Mouse (Mus musculus) c-Kit-negative CD71-positive TER-119-positive erythroid progenitor cells, embryonic 14.5 days (primary cell): ENCODE results near the gene Ppp1r26.
"Not testable (repeated sequence)": the region's sequence is repeated elsewhere in the genome, so short reads cannot be mapped to it uniquely, and the experiment has no call there.

Source experiments
- DNase-seq: peaks from one replicate; pipeline ENCODE4 v3.0.0-alpha.2; 2013; ENCODE audit warnings: low read depth, low spot score

Gene Ppp1r26

DNA sequence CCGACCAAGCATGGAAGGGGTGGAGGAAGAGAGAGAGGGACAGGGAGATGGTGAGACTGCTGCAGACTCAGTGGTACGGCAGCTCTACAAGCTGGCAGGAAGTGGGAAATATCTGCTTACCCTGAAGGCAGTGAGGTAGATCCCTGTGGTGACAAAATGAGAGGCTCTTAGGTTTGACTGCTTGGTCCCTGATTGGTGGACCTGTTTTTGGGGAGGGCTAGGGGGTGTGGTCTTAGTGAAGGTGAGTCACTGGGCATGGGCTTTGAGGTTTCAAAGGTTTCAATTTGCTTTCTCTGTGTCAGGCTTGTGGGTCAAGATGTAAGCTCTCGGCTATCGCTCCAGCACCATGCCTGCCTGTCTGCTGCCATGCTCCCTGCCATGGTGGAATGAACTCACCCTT lies 1.5 kb upstream of the Ppp1r26 start:
- DNase-seq = no peak

DNA sequence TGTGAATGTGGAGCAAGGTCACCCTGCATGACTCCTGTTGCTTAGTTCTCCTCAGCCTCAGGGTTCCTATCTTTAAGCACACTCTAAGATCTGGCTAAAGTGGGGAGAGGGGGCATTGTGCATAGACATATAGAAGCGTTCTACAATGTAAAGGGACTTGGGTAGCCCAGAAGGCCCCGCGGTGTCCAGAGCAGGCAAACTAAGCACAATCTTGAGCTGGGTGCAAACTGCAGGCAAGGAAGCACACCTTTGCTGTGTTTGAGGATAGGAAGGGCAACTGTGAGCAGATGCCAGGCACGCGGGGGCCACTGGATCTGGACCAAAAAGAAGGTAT lies 452 bp upstream of the Ppp1r26 start:
- DNase-seq = no peak

GRCm38 (mm10) chr2:28447315-28447670 lies 693 bp downstream of the Ppp1r26 start:
- no peak for DNase-seq

DNA sequence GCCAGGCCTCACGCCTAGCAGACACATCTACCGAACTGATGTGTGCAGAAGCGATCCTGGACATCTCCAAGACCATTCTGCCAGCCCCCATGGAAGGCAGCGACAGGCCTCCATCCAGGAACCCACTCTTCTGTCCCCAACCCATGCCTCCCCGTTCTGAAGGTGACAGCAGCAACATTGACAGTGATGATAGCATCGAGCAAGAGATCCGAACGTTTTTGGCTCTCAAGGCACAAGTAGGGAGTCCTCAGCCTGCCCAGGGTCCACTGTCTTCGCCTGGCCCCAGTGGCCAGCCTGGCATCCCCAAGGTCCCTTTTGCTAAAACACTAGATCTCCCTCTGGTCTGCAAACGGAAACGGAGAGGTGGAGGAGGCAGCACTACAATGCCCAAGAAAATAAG lies 5.1 kb downstream of the Ppp1r26 start:
- no peak for DNase-seq

GRCm38 (mm10) chr2:28453539-28453938 lies 6.9 kb downstream of the Ppp1r26 start:
- no peak for DNase-seq

DNA sequence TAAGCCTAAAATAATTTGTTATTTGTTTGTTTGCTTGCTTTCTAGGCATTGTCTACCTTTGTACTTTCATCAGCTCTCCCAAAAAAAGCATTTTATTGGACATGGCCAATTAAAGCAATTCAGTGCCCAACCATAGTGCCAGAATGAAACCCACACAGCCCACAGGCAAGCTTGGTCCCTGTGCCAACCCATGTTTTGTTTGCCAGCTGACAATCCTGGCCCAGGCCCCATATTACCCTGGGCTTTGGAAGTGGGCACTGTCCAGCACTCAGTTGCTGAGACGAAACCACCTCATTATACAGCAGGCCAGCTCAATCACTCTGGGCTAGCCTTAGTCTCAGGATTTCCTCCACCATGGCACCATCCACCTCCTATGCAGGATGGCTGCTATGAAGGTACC lies 10.0 kb downstream of the Ppp1r26 start:
- DNase-seq = no peak

DNA sequence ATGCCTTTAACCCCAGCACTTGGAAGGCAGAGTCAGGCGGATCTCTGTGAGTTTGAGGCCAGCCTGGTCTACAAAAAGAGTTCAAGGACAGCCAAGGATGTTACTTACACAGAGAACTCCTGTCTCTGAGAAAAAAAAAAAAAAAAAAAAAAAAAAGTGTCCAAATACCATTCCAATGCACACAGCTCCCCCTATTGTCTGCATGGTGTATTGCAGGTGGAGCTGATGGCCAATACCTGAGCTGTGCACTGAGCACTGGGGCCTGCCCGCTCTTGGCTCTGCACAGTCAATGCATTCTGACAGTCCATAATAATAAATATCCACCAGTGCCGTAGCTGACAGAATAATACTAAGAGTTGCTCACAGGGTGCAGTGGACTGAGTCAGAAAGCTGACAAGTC lies 17.3 kb downstream of the Ppp1r26 start:
- peak; percentile 29 for DNase-seq

- DNase-seq = no peak
These were observed 18.3 kb downstream of the Ppp1r26 start for GRCm38 (mm10) chr2:28464919-28465318.

DNA sequence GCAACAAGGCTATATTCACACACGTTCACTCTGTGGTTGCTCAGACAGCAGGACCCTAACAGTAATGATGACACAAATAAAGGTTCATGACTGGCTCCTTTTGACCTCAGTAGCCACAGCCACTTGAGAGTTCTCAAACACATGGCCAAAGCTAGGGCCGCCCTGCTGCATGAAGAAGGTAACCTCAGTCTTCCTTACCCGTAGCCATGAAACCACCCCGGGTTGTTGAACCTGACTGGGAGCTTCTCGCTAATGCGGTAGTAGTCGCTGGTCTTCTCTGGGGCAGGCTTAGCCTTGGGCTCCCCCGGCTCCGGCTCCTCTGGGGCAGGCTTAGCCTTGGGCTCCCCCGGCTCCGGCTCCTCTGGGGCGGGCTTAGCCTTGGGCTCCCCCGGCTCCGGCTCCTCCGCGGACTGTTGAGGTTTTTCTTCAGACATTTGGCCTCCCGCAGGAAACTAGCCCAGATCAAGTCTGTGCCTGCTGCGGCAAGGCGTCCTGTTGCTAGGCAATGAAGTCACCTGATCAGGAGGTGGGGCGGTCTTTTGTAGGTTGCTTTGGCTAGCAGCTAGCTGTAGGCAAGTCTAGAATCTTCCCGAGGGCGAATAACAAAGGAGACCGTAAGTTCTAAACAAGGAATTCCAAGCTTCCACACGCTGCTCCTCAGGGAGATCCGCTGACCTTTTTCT lies 19.4 kb downstream of the Ppp1r26 start, which contains the start of gene 1700007K13Rik:
Gene 1700007K13Rik, minus strand, starts transcription at position 497 of the 683 bp plus-strand sequence.
- DNase-seq = no peak

- peak; percentile 17 for DNase-seq
These were observed 21.4 kb downstream of the Ppp1r26 start, which contains the start of gene Mrps2 for GRCm38 (mm10) chr2:28467860-28468485. TSS of gene Mrps2 (plus strand) at chr2:28468066.

GRCm38 (mm10) chr2:28468486-28469225 lies 22.1 kb downstream of the Ppp1r26 start:
- no peak for DNase-seq

GRCm38 (mm10) chr2:28469461-28469860 lies 22.9 kb downstream of the Ppp1r26 start:
- DNase-seq = no peak

DNA sequence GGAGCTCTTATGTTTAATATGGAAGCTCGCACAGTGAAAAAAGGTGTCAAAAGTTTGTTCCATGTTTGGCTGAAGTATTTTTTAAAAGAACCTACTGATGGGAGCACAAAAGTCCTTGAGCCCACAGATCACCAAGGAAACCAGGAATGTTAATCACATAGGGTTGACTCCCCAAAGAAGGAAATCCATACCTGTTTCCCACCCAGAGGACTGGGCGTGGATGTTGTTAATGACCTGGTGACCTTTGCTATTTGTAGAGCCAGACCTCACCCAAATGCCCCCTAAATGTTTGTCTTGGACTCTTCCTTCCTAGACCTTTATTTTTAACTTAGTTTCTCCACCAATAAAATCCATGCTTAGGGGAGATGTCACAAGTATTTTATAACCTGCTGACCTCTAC lies 24.0 kb downstream of the Ppp1r26 start:
- no peak for DNase-seq

DNA sequence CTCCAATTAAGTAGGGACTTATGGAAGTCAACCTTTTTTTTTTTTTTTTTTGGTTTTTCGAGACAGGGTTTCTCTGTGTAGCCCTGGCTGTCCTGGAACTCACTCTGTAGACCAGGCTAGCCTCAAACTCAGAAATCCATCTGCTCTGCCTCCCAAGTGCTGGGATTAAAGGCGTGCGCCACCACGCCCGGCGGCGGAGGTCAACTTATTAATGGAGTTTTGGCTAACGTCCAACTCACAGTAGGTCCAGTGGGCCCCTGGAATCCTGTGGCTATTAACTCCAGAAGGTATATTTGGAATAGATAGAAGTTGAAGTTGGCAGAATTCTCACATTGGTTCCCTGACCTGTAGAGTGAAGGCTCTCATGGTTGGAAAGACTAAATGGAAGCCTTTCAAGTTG lies 25.4 kb downstream of the Ppp1r26 start:
- not testable (repeated sequence) for DNase-seq

DNA sequence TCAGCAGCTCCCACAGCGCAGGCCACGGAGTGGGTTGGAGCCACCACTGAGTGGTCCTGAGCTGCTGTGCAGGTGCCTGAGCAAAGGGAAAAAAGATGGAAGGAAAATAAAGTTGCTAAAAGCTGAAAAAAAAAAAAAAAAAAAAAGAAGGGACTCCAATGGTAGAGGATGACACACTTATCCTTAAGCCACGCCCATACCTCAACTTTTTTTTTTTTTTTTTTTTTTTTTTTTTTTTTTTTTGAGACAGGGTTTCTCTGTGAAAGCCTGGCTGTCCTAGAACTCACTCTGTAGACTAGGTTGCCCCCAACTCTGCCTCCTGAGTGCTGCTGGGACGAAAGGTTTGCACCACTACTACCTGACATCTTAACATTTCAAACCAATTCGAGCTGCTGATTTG lies 31.4 kb downstream of the Ppp1r26 start:
- not testable (repeated sequence) for DNase-seq

GRCm38 (mm10) chr2:28479208-28480204 lies 32.9 kb downstream of the Ppp1r26 start:
- DNase-seq = no peak

DNA sequence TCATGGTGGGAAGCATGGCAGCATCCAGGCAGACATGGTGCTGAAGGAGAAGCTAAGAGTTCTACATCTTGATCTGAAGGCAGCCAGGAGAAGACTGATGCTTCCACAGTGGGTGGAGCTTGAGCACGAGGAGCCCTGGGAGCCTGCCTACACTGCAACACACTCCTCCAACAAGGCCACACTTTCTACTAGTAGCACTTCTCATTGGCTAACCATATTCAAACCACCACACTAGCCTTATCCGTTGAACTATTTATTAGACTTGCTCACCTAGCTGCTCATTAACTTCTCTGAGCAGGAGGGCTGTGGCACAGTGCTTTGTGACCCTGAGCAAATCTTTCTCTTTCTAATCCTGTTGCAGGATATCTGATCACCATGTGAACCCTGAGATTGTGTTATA lies 37.3 kb downstream of the Ppp1r26 start:
- DNase-seq = no peak

DNA sequence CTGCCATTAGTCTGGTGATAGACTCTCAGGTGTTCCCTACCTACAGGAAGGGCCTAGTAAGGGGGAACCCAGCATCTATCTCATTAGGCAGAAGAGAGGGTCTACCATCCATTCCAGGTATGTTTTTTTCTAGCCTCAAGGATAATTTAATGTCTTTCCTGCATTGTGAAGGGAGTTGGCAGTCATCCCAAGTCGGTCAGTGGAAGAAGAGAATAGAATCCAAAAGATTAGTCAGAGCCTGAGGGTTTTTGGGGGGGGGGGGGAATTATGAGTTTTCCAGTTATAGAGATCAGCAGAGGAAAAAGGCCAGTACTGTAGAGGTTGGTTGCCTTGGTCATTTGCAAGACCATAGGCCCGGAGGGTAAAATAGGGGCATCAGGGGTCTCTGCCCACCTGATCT lies 47.9 kb downstream of the Ppp1r26 start:
- no peak for DNase-seq

GRCm38 (mm10) chr2:28495207-28495756 lies 48.7 kb downstream of the Ppp1r26 start:
- DNase-seq = no peak

DNA sequence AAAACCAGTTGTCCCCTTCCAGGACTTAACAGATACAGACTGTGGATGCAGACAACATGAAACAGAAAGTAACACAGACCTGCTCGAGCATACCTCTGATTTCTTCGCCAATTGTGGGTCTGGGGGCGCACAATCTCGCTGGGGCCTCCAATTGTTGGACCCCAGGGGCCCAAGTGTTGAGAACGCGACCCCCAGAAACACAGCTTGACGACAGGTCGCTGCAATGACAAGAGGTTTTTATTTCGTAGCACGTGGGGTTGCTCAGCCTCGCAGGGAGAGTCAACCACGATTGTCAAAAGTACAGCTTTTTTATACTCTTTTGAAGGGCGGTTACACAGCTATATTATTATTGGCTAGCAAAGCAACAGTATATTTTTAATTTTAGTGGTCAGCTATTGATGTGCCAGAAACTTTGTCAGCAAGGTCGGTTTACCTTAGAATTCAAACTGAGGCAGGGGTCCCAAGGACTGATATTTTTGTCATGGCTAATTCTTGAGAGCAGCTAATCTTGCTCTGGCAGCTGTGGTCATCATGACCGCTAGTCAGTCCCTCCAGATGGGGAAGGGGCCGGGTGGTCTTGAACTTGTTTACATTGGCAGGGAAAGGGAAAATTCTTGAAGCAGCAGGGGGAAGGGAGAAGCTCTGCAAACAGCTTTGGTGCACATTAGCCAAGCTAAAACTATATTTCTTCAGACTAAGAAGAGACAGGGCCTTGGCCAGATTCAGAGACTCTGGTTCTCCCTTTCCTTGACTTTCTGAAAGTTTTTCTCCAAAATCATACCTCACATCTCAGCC lies 49.4 kb downstream of the Ppp1r26 start:
- DNase-seq = no peak
